Mouse (Mus musculus): ENCODE data around the gene Crhbp. TPM values are rescaled to one million over a fixed set of nuclear protein-coding genes. Genes with fewer than 3 reads are reported as not detected.

Gene Crhbp
- total RNA-seq (2023): not detected

DNA sequence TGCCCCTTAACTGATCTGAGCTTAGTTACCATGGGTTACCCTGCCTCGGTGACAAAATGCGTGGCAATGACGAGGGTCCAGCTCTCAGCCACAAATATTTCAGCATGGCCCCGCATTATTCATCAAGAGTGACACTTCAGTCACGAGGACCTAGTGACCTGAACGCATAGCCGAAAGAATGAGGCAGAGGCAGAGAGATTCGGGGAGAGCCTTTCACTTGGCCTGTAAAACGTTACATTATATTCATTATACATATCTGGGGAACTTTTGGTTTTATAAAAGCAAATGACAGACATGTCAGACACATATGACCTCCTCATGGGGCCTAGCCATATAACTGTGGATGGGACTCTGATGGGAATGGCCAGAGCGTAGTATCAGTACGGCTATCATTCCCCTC is at the start of gene Crhbp:
Gene Crhbp, minus strand, starts transcription at position 101 of the 400 bp plus-strand sequence.

DNA sequence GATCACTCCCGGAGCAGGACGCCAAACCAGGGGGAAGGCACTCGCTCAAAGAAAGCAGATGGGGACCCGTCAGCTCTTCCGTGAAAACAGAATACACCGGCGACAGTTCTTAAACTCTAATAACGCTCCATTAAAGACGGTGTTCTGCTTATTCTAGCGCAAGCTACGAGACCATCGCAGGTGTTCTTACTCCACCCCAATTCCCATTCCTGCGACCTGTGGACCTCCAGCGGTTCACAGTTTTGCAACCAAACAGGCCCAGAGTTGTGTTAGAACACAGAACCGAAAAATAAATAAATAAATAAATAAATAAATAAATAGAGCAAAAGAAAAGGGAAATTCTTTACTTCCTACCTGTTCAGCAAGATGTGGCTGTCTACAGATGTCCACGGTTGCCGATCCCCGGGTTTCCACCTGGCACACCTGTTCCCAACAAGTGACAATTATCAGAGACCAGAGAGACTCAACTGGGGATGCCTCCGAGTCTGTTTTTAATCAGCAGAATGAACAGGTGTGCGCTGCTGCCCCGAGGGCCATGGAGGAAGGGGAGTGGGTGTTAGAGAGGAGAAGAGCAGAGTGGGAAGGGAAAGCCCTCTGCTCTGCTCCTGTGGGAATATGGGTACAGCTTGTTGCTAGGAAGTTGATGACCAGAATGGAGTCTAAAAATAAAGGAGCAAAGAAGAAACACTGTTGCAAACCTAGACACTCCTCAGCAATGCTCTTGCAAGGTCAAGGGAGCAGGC is 34.1 kb upstream of the Crhbp start, which contains the start of gene S100z:
Gene S100z, minus strand, starts transcription at position 51 of the 743 bp plus-strand sequence.

Other genes with a start within 250 kb of the Crhbp start
- under 1 TPM; 0.61 to 0.93 TPM for gene Pde8b, start 194.6 kb downstream of the Crhbp start, total RNA-seq (2023)
- 1 to 10 TPM; 5.8 to 6.6 TPM for gene Zbed3, start 121.3 kb downstream of the Crhbp start, total RNA-seq (2023)
- gene Aggf1, start 69.6 kb downstream of the Crhbp start, total RNA-seq (2023): 10 to 100 TPM; 33.5 to 33.6 TPM
- not detected for gene S100z, start 33.8 kb upstream of the Crhbp start, total RNA-seq (2023)
- under 1 TPM in 1 of 2 experiments, not detected in 1; 0.11 TPM for gene F2rl1, start 80.3 kb upstream of the Crhbp start, total RNA-seq (2023)
- gene F2r, start 173.6 kb upstream of the Crhbp start, total RNA-seq (2023): under 1 TPM; 0.79 to 0.82 TPM

Measured in neutrophil, adult 83 days (primary cell).